Mouse (Mus musculus) heart, postnatal 4 days (tissue): Measurements from ENCODE around the gene Bag1. TPM values are rescaled to one million over a fixed set of nuclear protein-coding genes. Genes with fewer than 3 reads are reported as not detected.

Experiments used
- DNase-seq: peaks from one replicate; pipeline ENCODE4 v3.0.0; 2021
- total RNA-seq, 2 experiments: library from RNA; stranded (reverse); gene quantifications; 2 replicates each; pipeline ENCODE4 v1.2.3; 2021

Gene Bag1
- 100 to 1,000 TPM; 196 to 204 TPM for total RNA-seq

- DNase-seq, result peak; percentile 100
Measured at GRCm38 (mm10) chr4:40948160-40948708, at the start of gene Bag1, which contains the start of gene Chmp5. Gene Bag1, minus strand, starts transcription at chr4:40948294. Gene Chmp5, plus strand, starts transcription at chr4:40948407.

DNA sequence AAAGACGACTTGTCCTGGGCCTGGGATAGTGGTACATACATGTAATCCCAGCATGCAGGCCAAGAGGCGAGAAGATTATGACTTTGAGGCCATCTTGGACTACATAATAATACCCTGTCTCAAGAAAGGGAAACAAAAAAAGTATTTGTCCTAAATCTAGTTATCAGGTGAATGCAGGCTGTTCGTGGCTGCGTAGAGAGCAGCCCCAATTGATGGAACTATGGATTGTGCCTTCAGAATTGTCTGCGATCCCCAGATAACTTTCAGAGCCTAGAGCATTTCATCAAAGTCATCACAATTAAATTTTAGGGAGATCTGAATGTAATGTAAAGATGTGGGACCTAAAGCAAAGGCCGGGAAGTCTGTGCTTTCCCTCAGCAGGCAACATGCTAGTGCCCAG lies 48.2 kb upstream of the Bag1 start:
- DNase-seq, result no peak

- no peak for DNase-seq
Measured at GRCm38 (mm10) chr4:40989633-40990032, 41.5 kb upstream of the Bag1 start.

DNA sequence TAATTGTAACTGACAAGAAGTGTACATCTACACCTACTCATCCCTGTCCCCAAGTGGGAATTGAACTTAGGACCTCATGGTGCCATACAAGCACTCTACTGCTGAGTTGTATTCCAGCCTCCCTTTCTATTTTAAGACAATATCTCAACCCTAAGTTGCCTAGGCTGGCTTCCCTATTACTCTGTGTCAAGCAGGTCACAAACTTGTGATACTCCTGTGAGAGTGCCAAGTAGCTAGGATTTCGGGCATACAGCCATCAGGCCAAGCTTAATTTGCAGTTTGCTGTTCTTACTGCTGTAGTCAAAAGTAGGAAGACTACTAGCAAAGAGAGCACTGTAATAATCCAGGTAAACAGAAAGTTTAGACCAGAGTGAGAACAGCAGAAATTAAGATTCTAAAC lies 35.6 kb upstream of the Bag1 start:
- peak; percentile 72 for DNase-seq

GRCm38 (mm10) chr4:40982486-40982885 lies 34.4 kb upstream of the Bag1 start:
- DNase-seq, result no peak

DNA sequence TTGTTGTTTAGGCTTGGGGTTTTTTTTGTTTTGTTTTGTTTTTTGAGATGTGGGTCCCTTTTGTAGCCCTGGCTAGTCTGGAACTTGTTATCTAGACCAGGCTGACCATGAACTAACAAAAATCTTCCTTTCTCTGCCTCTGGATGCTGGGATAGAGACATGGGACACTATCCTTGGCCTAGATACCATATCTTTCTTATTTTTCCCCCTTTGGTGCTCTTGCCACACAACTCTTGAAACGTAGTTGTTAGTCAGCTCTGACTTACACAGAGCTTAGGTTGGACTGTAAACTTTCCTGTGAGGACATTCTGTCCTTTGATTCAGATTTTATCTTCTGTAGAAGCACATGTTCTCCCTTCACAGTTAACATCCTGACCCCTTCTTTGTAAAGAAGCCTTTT lies 31.3 kb upstream of the Bag1 start:
- no peak for DNase-seq

DNA sequence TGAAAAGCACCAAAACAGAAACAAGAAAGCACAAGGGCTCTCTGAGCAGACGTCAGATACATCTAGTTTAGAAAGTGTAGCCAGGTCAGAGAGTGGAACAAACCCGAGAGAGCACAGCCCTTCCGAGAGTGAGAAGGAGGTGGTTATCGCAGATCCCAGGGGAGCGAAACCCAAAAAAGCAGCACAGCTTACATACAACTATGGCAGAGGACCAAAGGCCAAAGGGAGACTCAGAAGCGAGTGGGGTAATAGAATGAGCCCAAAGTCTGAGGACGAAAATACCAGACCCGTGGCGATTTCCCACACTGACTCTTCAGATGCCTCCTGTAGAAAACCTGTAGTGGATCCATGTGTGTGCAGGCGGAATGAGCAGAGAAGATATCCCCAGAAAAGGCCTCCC lies 28.6 kb upstream of the Bag1 start:
- no peak for DNase-seq

DNA sequence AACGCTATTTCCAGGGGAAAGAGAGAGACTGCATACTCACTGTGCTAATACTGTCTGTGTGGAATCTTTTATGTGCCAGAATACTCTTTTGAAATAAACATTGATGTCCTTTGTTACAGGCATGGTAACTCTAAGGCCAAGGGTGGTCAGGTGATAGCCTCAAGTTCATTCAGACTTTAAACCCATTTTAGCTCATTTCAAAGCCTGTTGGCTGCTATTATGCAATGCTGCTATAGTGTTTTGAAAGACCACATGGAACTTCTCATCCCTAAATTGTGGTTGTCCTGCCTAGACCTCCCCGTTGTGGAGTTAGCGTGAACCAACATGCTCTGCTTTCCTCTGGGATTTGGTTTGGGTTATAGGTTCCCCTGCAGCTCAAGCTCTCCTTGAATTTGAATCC lies 27.6 kb upstream of the Bag1 start:
- no peak for DNase-seq

DNA sequence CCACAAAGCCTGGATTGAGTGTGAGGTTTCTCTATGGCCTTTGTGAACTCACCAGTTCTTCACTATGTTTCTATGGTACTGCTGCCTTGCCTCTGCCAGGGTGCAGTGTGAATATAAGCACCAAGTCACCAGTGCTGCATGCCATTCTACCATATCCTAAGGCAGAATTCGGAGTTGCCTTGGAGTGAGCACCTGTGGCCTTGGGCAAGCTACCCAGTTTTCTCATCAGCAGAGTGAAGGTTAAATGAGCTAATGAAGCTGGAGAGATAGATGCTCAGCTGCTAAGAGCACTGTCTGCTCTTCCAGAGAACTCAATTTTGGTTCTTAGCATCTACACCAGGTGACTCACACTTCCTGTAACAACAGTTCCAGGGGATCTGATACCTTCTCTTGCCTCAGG lies 25.9 kb upstream of the Bag1 start:
- DNase-seq, result no peak

- peak; percentile 53 for DNase-seq
Measured at GRCm38 (mm10) chr4:40971744-40972143, 23.6 kb upstream of the Bag1 start.

DNA sequence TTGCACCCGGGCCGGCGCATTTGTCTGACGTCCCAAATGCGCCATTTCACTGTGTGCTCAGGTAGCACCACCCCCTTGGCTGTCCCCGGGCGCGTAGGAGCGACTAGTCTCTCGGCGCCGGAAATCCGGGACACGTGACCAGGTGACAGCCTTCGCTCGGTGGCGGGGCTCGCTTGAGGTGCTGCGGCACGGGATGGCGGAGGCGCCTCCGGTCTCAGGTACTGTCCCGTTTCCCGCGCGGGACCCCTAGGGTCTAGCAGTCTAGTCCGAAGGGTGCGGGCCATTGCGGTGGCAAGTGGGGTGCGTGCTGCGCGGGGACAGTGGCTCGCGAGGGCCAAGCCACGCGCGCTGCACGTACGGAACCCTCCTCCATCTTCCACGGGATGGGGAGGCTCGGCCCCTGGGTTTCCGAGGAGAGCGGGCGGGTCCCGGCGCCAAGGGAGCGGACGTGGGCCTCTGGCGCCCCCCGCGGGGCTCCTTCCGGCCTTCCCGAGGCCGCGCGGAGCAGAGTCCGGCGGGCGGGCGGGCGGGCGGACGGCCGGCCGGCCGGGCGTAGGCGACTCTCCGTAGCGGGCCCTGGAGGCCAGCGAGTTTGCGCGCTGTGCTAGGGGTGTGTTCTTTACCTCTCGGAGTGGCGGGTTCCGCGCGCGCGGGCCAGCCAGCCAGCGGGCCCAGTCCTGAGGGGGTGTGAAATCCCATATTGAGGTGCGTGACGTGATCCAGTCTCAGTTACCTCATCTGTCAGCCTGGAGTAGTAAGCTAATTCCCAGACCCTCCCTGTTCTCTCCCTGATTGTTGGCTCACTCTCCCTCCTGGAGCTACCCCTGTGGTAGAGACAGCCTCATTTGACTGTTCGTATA lies 23.0 kb upstream of the Bag1 start, which contains the start of gene Nfx1:
Nfx1 (plus strand) TSS at position 65 of the 860 bp plus-strand sequence.
- peak; percentile 95 for DNase-seq

DNA sequence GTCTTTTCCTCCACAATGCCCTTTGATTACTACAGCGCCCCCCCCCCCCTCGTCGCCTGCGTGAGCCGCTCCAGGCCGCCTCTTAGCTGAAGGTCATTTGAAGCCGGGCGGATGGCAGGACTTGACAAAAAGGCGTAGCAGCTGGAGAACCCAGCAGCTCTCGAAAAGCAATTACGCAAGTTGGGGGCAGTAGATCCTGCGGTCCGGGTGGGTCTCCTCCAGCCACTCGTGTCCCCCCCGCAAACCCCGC lies 22.4 kb upstream of the Bag1 start:
- no peak for DNase-seq

- peak; percentile 14 for DNase-seq
Measured at GRCm38 (mm10) chr4:40969781-40970591, 21.9 kb upstream of the Bag1 start.

DNA sequence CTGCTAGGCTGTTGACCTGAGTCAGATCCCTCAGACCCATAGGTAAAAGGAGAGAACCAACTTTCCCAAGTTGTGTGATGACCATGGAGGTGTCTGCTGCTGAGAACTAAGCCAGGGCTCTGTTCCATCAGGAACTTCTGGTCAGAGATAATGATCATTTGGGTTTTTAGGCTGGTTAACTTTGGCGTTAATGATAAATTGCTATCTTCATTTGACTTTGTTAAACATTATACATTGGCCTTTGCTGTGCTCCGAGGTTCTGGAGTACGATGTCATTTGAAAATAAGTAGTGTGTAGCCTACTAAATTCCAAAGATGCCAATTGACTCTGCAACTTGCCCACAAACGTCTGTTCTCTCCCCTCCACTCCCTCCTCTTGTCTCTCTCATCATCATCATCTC lies 21.1 kb upstream of the Bag1 start:
- no peak for DNase-seq

DNA sequence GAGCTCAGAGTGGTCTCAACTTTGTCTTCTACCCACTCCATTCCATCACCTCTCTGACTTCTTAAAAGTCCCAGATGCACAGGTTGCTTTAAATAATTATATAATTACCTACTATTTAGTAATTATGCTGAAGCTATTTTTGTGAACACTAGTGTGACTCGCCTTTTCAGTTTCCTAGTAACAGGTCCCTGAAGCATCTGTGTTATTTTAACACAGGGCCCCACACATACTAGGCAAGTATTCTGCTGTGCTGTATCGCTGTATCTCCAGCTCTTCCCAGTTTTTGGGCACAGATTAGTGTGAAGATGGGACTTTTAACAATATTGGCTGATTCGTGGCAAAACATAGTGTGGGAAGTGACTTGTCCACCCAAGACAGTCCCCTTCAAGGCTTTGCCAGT lies 15.4 kb upstream of the Bag1 start:
- no peak for DNase-seq

DNA sequence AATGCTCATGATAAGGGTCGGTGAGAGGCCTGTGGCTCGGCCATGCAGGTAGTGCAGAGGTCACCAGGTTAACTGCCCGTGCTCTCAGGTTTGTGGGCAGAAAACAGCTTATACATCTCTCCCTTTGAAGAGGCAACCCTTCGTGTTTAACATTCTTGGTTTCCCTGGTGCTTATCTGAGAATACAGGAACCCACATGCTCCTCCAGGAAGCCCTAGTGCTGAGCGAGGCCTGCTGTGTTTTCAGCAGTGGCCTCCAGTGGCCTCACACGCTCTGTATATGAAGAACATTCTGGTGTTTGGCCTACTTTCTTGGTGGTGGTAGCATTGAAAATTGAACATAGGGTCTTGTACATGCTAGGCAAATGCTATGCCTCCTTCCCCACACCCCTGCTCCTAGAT lies 7.8 kb upstream of the Bag1 start:
- DNase-seq, result no peak

- no peak for DNase-seq
Measured at GRCm38 (mm10) chr4:40953521-40953920, 5.4 kb upstream of the Bag1 start.

DNA sequence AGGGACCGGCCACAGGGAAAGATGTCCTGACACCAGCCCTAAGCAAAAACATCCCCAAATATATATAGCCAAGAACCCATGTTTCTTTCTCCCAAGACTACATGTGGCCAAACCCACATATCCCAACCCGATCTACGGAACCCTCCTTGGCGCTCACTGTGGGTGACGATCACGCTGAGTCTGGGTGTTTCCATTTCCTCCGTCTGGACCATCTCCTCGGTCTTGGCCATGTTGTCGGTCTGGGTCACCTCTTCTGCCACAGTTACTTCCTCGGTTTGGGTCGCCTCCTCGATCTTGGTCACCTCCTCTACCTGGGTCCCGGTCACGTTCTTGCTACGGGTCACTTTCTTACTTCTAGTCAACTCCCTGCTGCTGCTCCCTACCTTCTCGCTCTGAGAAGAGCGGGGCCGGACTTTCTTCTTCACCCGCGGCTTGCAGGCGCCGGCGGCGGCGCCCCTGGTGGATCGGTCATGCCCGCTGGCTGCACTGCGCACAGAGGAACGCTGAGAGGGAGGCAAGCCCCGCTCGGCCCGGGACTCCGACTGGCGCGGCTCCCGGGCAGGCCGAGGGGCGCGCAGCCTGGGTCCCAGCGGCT lies 432 bp downstream of the Bag1 start:
- no peak for DNase-seq

- no peak for DNase-seq
Measured at GRCm38 (mm10) chr4:40946516-40947121, 1.5 kb downstream of the Bag1 start.

GRCm38 (mm10) chr4:40943651-40944050 lies 4.4 kb downstream of the Bag1 start:
- no peak for DNase-seq

- DNase-seq, result no peak
Measured at GRCm38 (mm10) chr4:40938793-40939192, 9.3 kb downstream of the Bag1 start.

DNA sequence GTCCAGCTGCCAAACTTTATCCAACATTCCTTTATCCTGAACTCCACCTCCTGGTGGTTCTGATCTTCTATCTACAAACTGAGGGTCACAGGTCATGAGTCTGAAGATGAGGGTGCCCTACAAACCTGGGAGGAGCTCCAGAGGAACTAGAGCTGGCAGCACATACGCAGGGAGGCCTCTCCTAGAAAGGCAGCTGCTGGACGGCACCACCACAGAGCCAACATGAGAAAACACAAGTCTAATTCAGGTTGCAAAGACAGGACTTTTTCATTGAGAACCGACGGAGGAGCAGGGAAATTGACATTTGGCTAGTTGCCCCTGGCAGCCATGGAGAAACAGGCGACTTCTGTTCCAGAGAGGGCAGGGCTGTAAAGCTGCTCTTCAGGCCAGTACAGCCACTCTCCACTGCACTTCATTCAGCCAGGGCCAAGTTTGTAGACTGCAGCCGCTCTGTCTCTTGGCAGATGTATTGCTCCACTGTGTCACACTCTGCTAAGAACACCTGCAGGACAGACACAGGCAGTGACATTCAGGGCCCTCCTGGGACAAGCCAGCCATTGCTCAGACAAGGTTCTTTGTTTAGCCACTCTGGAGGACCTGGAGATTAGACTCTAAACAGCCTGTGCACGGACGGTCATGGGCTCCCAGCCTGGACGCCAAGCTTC lies 11.8 kb downstream of the Bag1 start:
- DNase-seq, result peak; percentile 71
